Mouse (Mus musculus) stomach, postnatal 0 days (tissue): ENCODE measurements around the gene Gm11492. TPM values are rescaled to one million over a fixed set of nuclear protein-coding genes. Genes with fewer than 3 reads are reported as not detected.

Experiments used
- ATAC-seq: fragments of 200-750 bp; cut with Nextera tagmentation; 2 replicates; pipeline ENCODE4 v1.8.0; 2017; ENCODE audit not compliant: low FRiP score, low TSS enrichment
- DNase-seq: peaks from one replicate; pipeline ENCODE4 v3.0.0-alpha.2; 2016; ENCODE audit warnings: low spot score
- H3K27ac ChIP-seq: fragments of 300-500 bp; sonication (generic); replicated peaks from 2 replicates; pipeline ENCODE4 v1.5.1; 2014; ENCODE audit warnings: mild to moderate bottlenecking, control low read depth
- H3K27me3 ChIP-seq: fragments of 300-500 bp; sonication (generic); 2 replicates; pipeline ENCODE4 v1.6.1; 2014; ENCODE audit warnings: low read length; ENCODE audit not compliant: control insufficient read depth, insufficient read depth
- H3K36me3 ChIP-seq: fragments of 300-500 bp; sonication (generic); 2 replicates; pipeline ENCODE4 v1.6.1; 2014; ENCODE audit warnings: low read length, mixed read lengths; ENCODE audit not compliant: control insufficient read depth, insufficient read depth
- H3K4me1 ChIP-seq: fragments of 300-500 bp; sonication (generic); replicated peaks from 2 replicates; pipeline ENCODE4 v1.6.1; 2014; ENCODE audit warnings: antibody characterized with exemption; ENCODE audit not compliant: control insufficient read depth, insufficient read depth
- H3K4me2 ChIP-seq: fragments of 300-500 bp; sonication (generic); replicated peaks from 2 replicates; pipeline ENCODE4 v1.6.1; 2014; ENCODE audit warnings: low read depth, mild to moderate bottlenecking, control low read depth, moderate library complexity
- H3K4me3 ChIP-seq: fragments of 300-500 bp; sonication (generic); 2 replicates; pipeline ENCODE4 v1.5.1; 2014; ENCODE audit warnings: low read depth, low read length, control low read depth
- H3K9ac ChIP-seq: fragments of 300-500 bp; sonication (generic); 2 replicates; pipeline ENCODE4 v1.6.1; 2014; ENCODE audit warnings: mild to moderate bottlenecking, low read length, control low read depth, mixed read lengths
- H3K9me3 ChIP-seq: fragments of 300-500 bp; sonication (generic); 2 replicates; pipeline ENCODE4 v1.6.1; 2016; ENCODE audit warnings: low read length; ENCODE audit not compliant: control insufficient read depth
- CTCF ChIP-seq: IDR thresholded peaks from 2 replicates; pipeline ENCODE4 v1.5.1; 2016; ENCODE audit warnings: antibody characterized with exemption, low read depth, mild to moderate bottlenecking, moderate library complexity
- EP300 ChIP-seq: optimal IDR thresholded peaks from 2 replicates; pipeline ENCODE3; 2016; ENCODE audit warnings: antibody characterized with exemption
- WGBS: fragments of 180-500 bp; shearing (Covaris S2); extraction: QIAGEN DNeasy Blood & Tissue Kit; methylation state at CpG from one replicate; pipeline ENCODE4 v1.1.7; 2014; 5-methylcytosine and 5-hydroxymethylcytosine counted together
- polyA plus RNA-seq: library from polyadenylated mRNA; unstranded; fragments of >200 nt; fragmentation: Nextera tagmentation; extraction: Ambion mirVana; gene quantifications from 2 replicates; pipeline ENCODE4 v1.2.1, GENCODE M21; 2015

Gene Gm11492
- polyA plus RNA-seq: not detected in 2 replicates

- no peak for TF ChIP-seq EP300
- TF ChIP-seq CTCF: no peak
- Histone ChIP-seq H3K4me3 (no peak within 1 kb of the TSS), H3K27me3 (no peaks in the 10 kb centered on the region), H3K4me2 (no peak within 1 kb of the TSS), H3K9me3 (no peaks in the 10 kb centered on the region), H3K4me1 (no peaks in the 10 kb centered on the region), H3K36me3 (no peaks in the 10 kb centered on the region), H3K27ac (no peak within 1 kb of the TSS), H3K9ac (no peak within 1 kb of the TSS)
- WGBS: 67% methylated on average over 3 of the region's 3 CpGs
- ATAC-seq (no peak), DNase-seq (no peak)
These were observed at the start of gene Gm11492 for GRCm38 (mm10) chr11:87566501-87566900. Gene Gm11492, plus strand, starts transcription at chr11:87566653.

- Histone ChIP-seq H3K9me3 (no peaks in the 10 kb centered on the region), H3K27me3 (no peaks in the 10 kb centered on the region), H3K9ac (no peak overlapping the region), H3K4me3 (no peak overlapping the region), H3K4me1 (no peaks in the 10 kb centered on the region), H3K4me2 (no peak overlapping the region), H3K27ac (no peak overlapping the region), H3K36me3 (no peaks in the 10 kb centered on the region)
- WGBS: 6% methylated on average over 2 of the region's 2 CpGs
- TF ChIP-seq CTCF: peak; percentile 86
- TF ChIP-seq EP300: no peak
- ATAC-seq (peak; percentile 83), DNase-seq (peak; percentile 49)
These were observed 47.2 kb upstream of the Gm11492 start for GRCm38 (mm10) chr11:87519260-87519659.

GRCm38 (mm10) chr11:87523466-87523865 lies 43.0 kb upstream of the Gm11492 start:
- 68% methylated on average over 5 of the region's 5 CpGs for WGBS

DNA sequence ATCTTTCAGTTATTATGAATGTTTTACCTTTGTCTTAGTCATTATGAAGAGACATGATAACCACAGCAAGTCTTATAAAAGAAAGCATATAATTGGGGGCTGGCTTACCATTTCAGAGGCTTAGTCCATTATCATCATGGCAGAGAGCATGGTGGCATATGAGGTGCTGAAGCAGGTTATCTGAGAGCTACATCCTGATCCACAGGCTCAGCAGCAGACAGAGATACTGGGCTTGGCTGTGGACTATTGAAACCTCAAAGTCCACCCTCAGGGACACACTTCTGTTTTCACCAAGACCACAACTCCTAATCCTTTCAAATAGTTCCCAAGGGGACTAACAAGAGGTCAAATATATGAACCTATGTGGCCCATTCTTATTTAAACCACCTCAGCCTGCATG lies 42.5 kb upstream of the Gm11492 start:
- Histone ChIP-seq H3K27me3 (no peaks in the 10 kb centered on the region), H3K4me3 (no peak overlapping the region), H3K9ac (no peak overlapping the region), H3K4me2 (no peak overlapping the region), H3K27ac (no peak overlapping the region), H3K4me1 (no peaks in the 10 kb centered on the region), H3K9me3 (no peaks in the 10 kb centered on the region), H3K36me3 (no peaks in the 10 kb centered on the region)
- no peak for TF ChIP-seq CTCF
- TF ChIP-seq EP300: no peak
- DNase-seq: no peak
- no peak for ATAC-seq

More at GRCm38 (mm10) chr11:87523466-87523865, 43.0 kb upstream of the Gm11492 start:
- DNase-seq (no peak), ATAC-seq (no peak)
- Histone ChIP-seq H3K9ac (no peak overlapping the region), H3K4me3 (no peak overlapping the region), H3K9me3 (no peaks in the 10 kb centered on the region), H3K4me1 (no peaks in the 10 kb centered on the region), H3K36me3 (no peaks in the 10 kb centered on the region), H3K27me3 (no peaks in the 10 kb centered on the region), H3K27ac (no peak overlapping the region), H3K4me2 (no peak overlapping the region)
- no peak for TF ChIP-seq EP300
- no peak for TF ChIP-seq CTCF

GRCm38 (mm10) chr11:87524780-87525179 lies 41.7 kb upstream of the Gm11492 start:
- H3K4me3 ChIP-seq: no peak overlapping the region
- H3K9me3 ChIP-seq: no peaks in the 10 kb centered on the region
- no peak for DNase-seq
- no peak overlapping the region for H3K4me2 ChIP-seq
- no peaks in the 10 kb centered on the region for H3K36me3 ChIP-seq
- TF ChIP-seq CTCF (no peak), EP300 (no peak)
- H3K27ac ChIP-seq: no peak overlapping the region
- ATAC-seq: no peak
- H3K27me3 ChIP-seq: no peaks in the 10 kb centered on the region
- H3K4me1 ChIP-seq: no peaks in the 10 kb centered on the region
- no peak overlapping the region for H3K9ac ChIP-seq

DNA sequence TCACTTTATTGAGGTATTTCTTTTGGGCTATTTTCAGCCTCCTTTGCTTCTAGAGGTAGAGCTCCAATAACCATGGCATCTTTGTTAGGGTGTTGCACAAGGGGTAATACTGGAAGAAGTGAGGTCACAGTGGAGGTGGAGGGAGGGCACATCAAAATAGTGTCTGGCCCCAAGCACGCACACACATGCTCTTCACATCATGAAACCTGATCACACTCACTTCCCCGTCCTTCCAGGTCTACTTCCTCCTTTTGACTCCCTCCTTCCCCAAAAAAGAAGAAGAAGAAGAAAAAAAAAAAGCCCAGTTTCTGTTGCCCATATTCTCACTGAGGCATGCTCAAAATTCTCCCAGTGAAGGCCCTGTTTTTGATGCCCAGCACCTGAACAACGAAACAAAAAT lies 39.1 kb upstream of the Gm11492 start:
- 76% methylated on average over 3 of the region's 3 CpGs for WGBS
- ATAC-seq (no peak), DNase-seq (no peak)
- no peak overlapping the region for H3K4me3 ChIP-seq
- H3K4me2 ChIP-seq: no peak overlapping the region
- H3K9me3 ChIP-seq: no peaks in the 10 kb centered on the region
- H3K36me3 ChIP-seq: no peaks in the 10 kb centered on the region
- H3K4me1 ChIP-seq: no peaks in the 10 kb centered on the region
- no peak overlapping the region for H3K9ac ChIP-seq
- H3K27ac ChIP-seq: no peak overlapping the region
- H3K27me3 ChIP-seq: no peaks in the 10 kb centered on the region
- no peak for TF ChIP-seq CTCF
- TF ChIP-seq EP300: no peak
